Mouse (Mus musculus): Measurements from ENCODE around the gene Trim33.

The Trim33 gene

DNA sequence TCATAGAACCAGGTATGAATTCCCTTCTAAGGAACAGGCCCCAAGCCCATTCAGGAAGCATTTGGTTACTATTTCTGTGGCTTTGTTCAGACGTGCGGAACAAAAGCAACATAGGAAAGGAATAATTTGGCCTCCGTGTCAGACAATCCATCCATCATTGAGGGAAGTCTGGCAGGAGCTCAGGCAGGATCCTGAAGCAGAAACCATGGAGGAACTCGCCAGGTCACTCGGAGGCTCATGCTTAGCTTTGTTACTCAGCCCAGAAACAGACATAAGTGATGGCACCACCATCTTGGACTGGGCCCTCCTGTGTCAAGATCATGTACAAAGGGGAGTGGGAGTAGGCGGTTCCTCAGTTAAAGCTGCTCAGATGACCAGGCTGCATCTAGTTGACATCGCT is 82.1 kb downstream of the Trim33 start:
- DNase-seq (ENCODE audit: low spot score), result no peak

DNA sequence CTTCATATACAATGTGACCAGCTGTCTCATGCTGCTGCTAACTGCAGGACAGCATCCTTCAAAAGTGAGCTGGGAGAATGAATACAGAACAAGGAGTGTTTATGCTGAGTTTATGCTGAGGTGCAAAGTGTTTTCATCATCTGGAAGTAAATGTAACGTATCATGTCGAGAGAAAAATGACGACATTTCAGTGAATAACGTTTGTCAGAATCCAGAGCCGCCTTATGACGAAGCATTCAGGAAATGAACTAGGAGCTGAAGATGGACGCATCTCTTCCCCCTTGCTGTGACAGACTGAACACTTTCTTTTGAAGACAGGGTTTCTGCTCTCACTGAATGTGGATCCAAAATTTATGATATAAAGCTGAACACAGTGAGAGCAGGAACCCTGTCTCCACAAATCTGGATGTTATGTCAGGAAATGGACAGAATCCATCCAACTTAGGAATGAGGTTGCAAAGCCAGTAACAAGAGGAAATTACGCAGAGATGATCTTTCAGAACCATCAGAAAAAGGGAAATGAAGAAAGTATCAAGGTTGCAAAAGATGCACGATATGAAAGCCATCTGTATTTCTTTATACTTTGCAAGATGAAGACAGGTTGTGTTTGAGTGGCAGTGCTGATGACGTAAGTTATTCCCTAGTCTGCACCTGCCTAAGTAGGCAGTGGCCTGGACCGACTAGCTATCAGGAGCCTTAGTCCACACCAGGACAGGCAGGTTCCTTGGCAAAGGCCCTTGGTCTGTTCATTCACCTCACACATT is 85.3 kb downstream of the Trim33 start:
- no peak for DNase-seq (ENCODE audit: low spot score)

GRCm38 (mm10) chr3:103367176-103367970 is 88.3 kb downstream of the Trim33 start:
- no peak for DNase-seq (ENCODE audit: low spot score)

GRCm38 (mm10) chr3:103368731-103369130 is 89.6 kb downstream of the Trim33 start:
- DNase-seq (ENCODE audit: low spot score), result no peak

DNA sequence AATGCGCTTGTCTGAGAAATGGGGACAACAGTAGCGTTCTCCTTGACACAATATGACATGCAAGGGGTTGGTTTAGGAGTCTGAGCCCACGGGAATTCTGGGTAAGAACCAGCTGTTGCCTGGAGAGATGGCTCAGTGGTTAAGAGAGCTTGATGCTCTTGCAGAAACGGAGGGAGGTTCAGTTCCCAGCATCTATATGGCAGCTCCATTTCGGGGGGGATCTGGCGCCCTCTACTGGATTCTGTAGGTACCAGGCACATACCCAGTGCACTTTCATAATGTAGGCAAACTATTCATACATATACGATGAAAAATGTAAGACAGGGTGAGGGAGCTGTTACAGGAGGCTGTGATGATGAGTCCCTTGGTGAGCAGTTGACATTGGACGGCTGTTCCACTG is 94.9 kb downstream of the Trim33 start:
- no peak for DNase-seq (ENCODE audit: low spot score)

- no peak for DNase-seq (ENCODE audit: low spot score)
Observed at GRCm38 (mm10) chr3:103375181-103375855, 96.2 kb downstream of the Trim33 start.

- DNase-seq (ENCODE audit: low spot score), result no peak
Observed at GRCm38 (mm10) chr3:103378018-103378417, 98.9 kb downstream of the Trim33 start.

DNA sequence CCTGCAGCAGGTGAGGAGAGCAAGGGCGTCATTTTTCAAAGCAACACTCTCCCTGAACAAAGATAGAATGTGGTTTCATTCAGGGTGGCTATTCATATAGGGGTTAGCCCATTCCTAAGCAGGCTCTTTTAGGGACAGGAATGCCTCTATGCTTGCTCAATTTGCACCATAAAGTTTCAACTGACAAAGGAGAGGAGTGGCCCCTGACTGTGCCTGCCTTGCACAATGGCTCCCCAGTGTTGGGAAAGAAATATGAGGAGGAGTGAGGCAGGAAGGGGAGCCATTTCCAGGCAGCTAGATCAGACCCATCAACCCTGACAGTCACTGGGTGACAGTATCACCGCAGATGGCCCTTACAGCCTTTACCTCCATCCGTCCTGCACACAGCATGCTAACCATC is 100.3 kb downstream of the Trim33 start:
- DNase-seq (ENCODE audit: low spot score), result no peak

- DNase-seq (ENCODE audit: low spot score), result no peak
Observed at GRCm38 (mm10) chr3:103380814-103381213, 101.7 kb downstream of the Trim33 start.

- no peak for DNase-seq (ENCODE audit: low spot score)
Observed at GRCm38 (mm10) chr3:103381441-103381840, 102.3 kb downstream of the Trim33 start.

GRCm38 (mm10) chr3:103382872-103383567 is 103.9 kb downstream of the Trim33 start:
- DNase-seq (ENCODE audit: low spot score), result peak; percentile 89

GRCm38 (mm10) chr3:103384486-103384885 is 105.4 kb downstream of the Trim33 start:
- no peak for DNase-seq (ENCODE audit: low spot score)

DNA sequence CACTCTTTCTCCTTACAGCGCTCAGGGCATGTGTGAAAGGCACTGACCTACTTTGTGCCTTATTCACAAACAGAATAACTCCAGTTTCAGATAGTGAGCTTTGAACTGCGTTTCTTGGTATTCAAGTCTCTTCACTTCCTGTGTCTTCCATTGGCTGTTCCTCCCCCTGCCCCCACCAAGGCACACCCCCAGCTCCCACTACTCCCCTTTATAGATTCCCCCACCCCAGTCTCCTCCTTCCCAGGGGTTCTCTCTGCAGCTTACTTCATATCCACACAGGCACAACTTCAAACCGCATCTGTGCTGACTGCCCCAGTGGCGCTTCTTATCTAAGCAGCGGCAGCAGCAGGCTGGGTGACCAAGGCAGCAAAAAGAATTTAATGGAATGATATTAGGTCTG is 105.9 kb downstream of the Trim33 start:
- no peak for DNase-seq (ENCODE audit: low spot score)

DNA sequence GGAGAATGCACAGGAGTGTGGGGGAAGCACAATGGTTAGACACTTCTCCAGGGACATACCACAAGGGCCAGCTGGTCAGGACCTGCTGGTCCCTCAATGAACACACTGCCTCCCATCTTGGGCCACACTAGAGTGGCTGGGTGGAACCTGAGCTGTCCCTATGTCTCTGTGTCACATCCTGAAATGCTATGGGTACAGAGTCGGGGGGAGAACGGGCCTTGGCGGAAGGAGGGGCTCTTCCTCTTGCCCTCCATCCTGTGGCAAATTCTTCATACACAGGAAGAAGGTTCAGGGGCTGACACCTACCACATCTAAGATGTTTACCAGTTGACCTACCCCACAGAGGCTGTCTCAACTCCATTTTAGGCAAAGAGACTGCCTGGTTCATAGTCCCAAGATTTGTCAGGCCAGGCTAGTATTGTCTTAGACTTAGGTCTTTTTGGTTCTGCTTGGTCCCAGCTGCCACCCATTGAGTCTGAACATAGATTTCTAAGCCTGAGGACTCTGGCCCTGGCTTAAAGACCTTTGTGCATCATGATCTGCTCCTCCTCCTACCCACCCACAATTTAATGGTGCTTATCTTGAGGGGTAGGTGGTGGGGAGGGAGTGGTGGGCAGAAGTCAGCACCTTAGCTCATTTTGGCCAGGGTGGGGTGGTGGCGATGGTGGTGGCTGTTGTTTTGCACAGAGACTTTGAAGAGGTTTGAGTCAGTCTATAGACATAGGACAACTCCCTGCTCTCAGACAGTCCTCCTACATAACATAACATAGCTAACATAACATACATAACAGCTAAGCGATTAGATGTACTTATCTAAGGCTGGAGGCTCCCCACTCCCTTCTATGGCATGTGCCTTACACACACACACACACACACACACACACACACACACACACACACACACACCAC is 106.5 kb downstream of the Trim33 start:
- DNase-seq (ENCODE audit: low spot score), result no peak

- DNase-seq (ENCODE audit: low spot score), result peak; percentile 39
Observed at GRCm38 (mm10) chr3:103386292-103387031, 107.4 kb downstream of the Trim33 start.

DNA sequence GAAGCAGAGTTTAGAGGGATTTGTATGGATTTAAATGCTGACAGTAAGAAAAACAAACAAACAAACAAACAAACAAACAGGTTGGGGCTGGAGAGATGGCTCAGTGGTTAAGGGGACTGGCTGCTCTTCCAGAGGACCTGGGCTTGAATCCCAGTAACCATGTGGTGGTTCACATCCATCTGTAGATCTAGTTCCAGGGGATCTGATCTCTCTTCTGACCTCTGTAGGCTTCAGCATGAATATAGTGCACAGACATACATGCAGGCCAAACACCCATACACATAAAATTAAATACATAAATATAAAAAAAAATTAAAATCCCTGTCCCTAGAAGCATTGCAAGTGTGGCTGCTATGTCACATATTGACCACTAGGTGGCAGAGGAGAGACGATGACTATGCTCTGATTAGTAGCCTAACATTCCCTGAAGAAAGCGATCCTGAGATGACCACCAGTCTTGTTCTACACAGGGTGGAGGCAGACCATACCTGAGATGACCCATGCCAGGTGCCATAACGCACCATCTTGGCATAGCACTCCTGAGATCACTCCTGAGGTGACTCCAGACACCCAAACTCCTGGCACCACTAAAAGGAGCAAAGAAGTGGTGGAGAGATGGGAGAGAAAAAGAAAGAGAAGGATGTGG is 113.6 kb downstream of the Trim33 start:
- no peak for DNase-seq (ENCODE audit: low spot score)

DNA sequence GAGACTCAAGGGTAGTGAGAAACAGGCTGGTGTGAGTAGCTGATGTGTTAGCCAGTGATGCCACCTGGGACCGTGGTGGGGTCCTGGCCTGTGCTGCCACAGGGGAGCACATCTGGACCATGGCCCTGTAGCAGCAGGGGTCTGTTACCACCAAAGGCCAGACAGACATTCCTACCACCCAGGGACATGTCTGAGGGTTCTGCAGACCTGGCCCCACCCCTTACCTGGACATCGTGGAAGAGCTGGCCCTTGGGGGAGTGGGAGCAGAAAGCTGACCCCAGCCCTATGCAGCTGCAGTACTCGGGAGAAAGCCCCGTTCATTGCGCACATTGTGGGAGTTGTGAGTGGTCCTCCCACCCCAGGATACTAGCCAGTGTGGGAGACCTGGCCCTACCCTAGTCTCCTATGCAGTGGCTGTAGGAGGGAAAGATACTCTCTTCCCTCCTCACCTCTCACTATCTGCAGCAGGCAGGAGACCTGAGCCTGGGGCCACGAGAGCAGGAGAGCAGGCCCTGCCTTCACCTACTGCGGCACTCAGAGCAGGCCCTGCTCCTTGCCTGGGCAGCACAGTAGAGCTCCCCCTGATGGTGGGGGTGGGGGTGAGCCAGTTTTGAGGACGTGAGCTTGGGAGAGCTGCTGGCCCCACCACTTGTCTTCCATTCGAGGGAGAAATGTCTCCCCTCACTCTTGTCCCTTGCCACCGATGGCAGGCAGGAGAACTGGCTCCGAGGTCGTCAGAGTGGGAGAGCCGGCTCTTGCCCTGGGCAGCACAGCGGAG is 114.4 kb downstream of the Trim33 start:
- no peak for DNase-seq (ENCODE audit: low spot score)

DNA sequence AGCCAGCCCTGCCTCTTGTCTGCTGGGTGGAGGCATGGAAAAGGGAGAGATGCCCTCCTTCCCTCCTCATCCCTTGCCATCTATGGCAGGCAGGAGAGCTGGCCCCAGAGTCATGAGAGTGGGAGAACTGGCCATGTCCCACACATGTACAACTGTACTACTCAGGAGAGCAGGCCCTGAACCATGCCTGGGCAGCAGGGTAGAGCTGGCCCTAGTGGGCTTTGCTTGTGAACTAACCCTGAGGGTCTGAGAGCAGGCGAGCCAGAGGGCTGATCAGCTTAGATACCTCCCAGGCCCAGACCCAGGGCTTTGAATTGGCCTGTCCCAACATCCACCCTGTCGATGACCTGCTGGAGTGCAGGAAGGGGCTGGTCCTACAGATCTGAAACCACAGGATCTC is 115.0 kb downstream of the Trim33 start:
- no peak for DNase-seq (ENCODE audit: low spot score)

- DNase-seq (ENCODE audit: low spot score), result no peak
Observed at GRCm38 (mm10) chr3:103397523-103397922, 118.4 kb downstream of the Trim33 start.

All from testis, postnatal 14 days (tissue).